Mouse (Mus musculus): ENCODE results near the gene Gpc6. TPM values are rescaled to one million over a fixed set of nuclear protein-coding genes. Genes with fewer than 3 reads are reported as not detected.

Gene Gpc6
- total and polyA plus RNA-seq, 3 experiments: not detected

- no peaks in the 10 kb centered on the region for H3K27me3 ChIP-seq (ENCODE audit: control insufficient read depth in 1 of 2, insufficient read depth in 2 of 2, low read length in 2 of 2)
- TF ChIP-seq ZNF384 (IDR thresholded peaks at IDR 0.05; ENCODE audit: low read depth, low read length): no peak
- no peak overlapping the region for H3K4me3 ChIP-seq (ENCODE audit: control insufficient read depth in 1 of 2, insufficient read depth in 1 of 2, low read depth in 2 of 2, low read length in 2 of 2)
- H3K9me3 ChIP-seq (replicated peaks; ENCODE audit: insufficient read depth, low read length): no peaks in the 10 kb centered on the region
- no peaks in the 10 kb centered on the region for H3K4me1 ChIP-seq (ENCODE audit: control insufficient read depth in 1 of 2, insufficient read depth in 2 of 2, low read length in 2 of 2)
- no peak overlapping the region for H3K9ac ChIP-seq (ENCODE audit: control insufficient read depth, low read depth, low read length, poor library complexity, severe bottlenecking)
- H3K36me3 ChIP-seq (ENCODE audit: control insufficient read depth in 1 of 2, insufficient read depth in 2 of 2, low read length in 2 of 2): no peaks in the 10 kb centered on the region
- H3K79me2 ChIP-seq (ENCODE audit: control insufficient read depth, insufficient read depth, low read length, poor library complexity): no peaks in the 10 kb centered on the region
- H3K27ac ChIP-seq (ENCODE audit: control insufficient read depth, low read depth, low read length): no peak overlapping the region
- no peak for DNase-seq (ENCODE audit: low read depth, low spot score)
Observed at GRCm38 (mm10) chr14:117070470-117071085, 145.5 kb downstream of the Gpc6 start.

- no peaks in the 10 kb centered on the region for H3K4me1 ChIP-seq (ENCODE audit: control insufficient read depth in 1 of 2, insufficient read depth in 2 of 2, low read length in 2 of 2)
- no peak overlapping the region for H3K27ac ChIP-seq (ENCODE audit: control insufficient read depth, low read depth, low read length)
- no peak overlapping the region for H3K4me3 ChIP-seq (ENCODE audit: control insufficient read depth in 1 of 2, insufficient read depth in 1 of 2, low read depth in 2 of 2, low read length in 2 of 2)
- no peaks in the 10 kb centered on the region for H3K27me3 ChIP-seq (ENCODE audit: control insufficient read depth in 1 of 2, insufficient read depth in 2 of 2, low read length in 2 of 2)
- no peak overlapping the region for H3K9ac ChIP-seq (ENCODE audit: control insufficient read depth, low read depth, low read length, poor library complexity, severe bottlenecking)
- no peaks in the 10 kb centered on the region for H3K9me3 ChIP-seq (replicated peaks; ENCODE audit: insufficient read depth, low read length)
- H3K36me3 ChIP-seq (ENCODE audit: control insufficient read depth in 1 of 2, insufficient read depth in 2 of 2, low read length in 2 of 2): no peaks in the 10 kb centered on the region
- TF ChIP-seq ZMIZ1 (IDR thresholded peaks at IDR 0.05; ENCODE audit: low read depth, low read length) (no peak), TAL1 (IDR thresholded peaks at IDR 0.05; ENCODE audit: low read length) (no peak), SMC3 (IDR thresholded peaks at IDR 0.05; ENCODE audit: low read depth, low read length) (no peak), KAT2A (conservative IDR thresholded peaks at IDR 0.05; ENCODE audit: low read depth, low read length) (no peak), BHLHE40 (IDR thresholded peaks at IDR 0.05; ENCODE audit: borderline replicate concordance, low read depth, low read length) (no peak), POLR2AphosphoS5 (IDR thresholded peaks at IDR 0.05; ENCODE audit: borderline replicate concordance, low read depth, low read length) (no peak), MXI1 (IDR thresholded peaks at IDR 0.05; ENCODE audit: low read depth, low read length) (no peak), USF2 (IDR thresholded peaks at IDR 0.05; ENCODE audit: borderline replicate concordance in 1 of 2, insufficient read depth in 1 of 2, low read depth in 1 of 2, low read length in 2 of 2) (no peak), RCOR1 (IDR thresholded peaks at IDR 0.05; ENCODE audit: low read depth, low read length) (no peak), ELF1 (IDR thresholded peaks at IDR 0.05; ENCODE audit: low read depth, low read length) (no peak), E2F4 (IDR thresholded peaks at IDR 0.05; ENCODE audit: borderline replicate concordance, low read depth, low read length) (no peak), CHD2 (IDR thresholded peaks at IDR 0.05; ENCODE audit: low read length) (no peak), RAD21 (IDR thresholded peaks at IDR 0.05; ENCODE audit: low read depth, low read length) (no peak), POLR2AphosphoS2 (IDR thresholded peaks at IDR 0.05; ENCODE audit: low read length) (no peak), MAZ (IDR thresholded peaks at IDR 0.05; ENCODE audit: low read depth, low read length) (no peak), CTCF (IDR thresholded peaks at IDR 0.05 in 2 of 3, conservative IDR thresholded peaks at IDR 0.05 in 1 of 3; ENCODE audit: control insufficient read depth in 1 of 3, insufficient read depth in 1 of 3, low read depth in 2 of 3, low read length in 3 of 3, poor library complexity in 1 of 3, severe bottlenecking in 1 of 3) (no peak), CHD1 (IDR thresholded peaks at IDR 0.05; ENCODE audit: low read depth, low read length) (no peak), ZNF384 (IDR thresholded peaks at IDR 0.05; ENCODE audit: low read depth, low read length) (no peak), EP300 (IDR thresholded peaks at IDR 0.05; ENCODE audit: low read depth in 1 of 2, low read length in 2 of 2) (no peak)
- no peak for DNase-seq (ENCODE audit: low read depth, low spot score)
- no peaks in the 10 kb centered on the region for H3K79me2 ChIP-seq (ENCODE audit: control insufficient read depth, insufficient read depth, low read length, poor library complexity)
Observed at GRCm38 (mm10) chr14:117093586-117093985, 168.5 kb downstream of the Gpc6 start.
